Mouse (Mus musculus) Patski (cell line): ENCODE data around the gene Chd2. TPM values are rescaled to one million over a fixed set of nuclear protein-coding genes. Genes with fewer than 3 reads are reported as not detected.

ENCODE experiments used
- ATAC-seq: fragments of 100-300 bp; one replicate; pipeline ENCODE4 v1.8.0; 2021
- CTCF ChIA-PET: fragments of 350-600 bp; sonication (Branson Sonifier 250); formaldehyde crosslinking; loops from one replicate; lab custom pipeline; 2022; ENCODE audit warnings: inconsistent platforms; lab: Charles Lee
- POLR2A ChIA-PET: fragments of 350-600 bp; sonication (Branson Sonifier 250); formaldehyde crosslinking; loops from one replicate; lab custom pipeline; 2022; ENCODE audit warnings: antibody characterized with exemption, inconsistent platforms; lab: Charles Lee
- DNase-seq: peaks from one replicate; pipeline ENCODE4 v3.0.0-alpha.2; 2011; ENCODE audit warnings: low read depth, low spot score
- H3K27me3 ChIP-seq: fragments of 371-371 bp; one replicate; pipeline ENCODE4 v1.5.1; 2021
- CTCF ChIP-seq: fragments of 100-300 bp; IDR thresholded peaks from one replicate; pipeline ENCODE4 v1.5.1; 2021
- in situ Hi-C: fragments of 300-500 bp; cut with MboI; formaldehyde crosslinking; loops from 3 replicates; pipeline ENCODE4 v1.11.1; 2018; ENCODE audit warnings: low pct_unique_long_range_greater_than_20kb, mixed read lengths
- polyA plus RNA-seq: library from polyadenylated mRNA; unstranded; gene quantifications from one replicate; pipeline ENCODE4 v1.2.3, GENCODE M21; 2021

Chd2 gene
- polyA plus RNA-seq: 23.4 TPM

GRCm38 (mm10) chr7:73541412-73542130, at the start of gene Chd2:
TSS of gene Chd2 (minus strand) at chr7:73541830.
- ChIA-PET CTCF (interaction anchor here (1.2 to 4.9 kb wide), 7 partner anchors 9 to 631 kb away, joined by 3 to 39 read pairs (median 4); no protein-coding TSS in a partner anchor), POLR2A (interaction anchor here (0.9 to 11.7 kb wide), 4 partner anchors 12 to 75 kb away, joined by 3 to 87 read pairs (median 22); no protein-coding TSS in a partner anchor)
- H3K27me3 ChIP-seq: no peaks in the 10 kb centered on the region
- ATAC-seq: peak; percentile 55
- no peak for TF ChIP-seq CTCF
- in situ Hi-C loops: no loop called here
- DNase-seq: no peak

- ChIA-PET POLR2A (no interaction called here), CTCF (no interaction called here)
- no peak for DNase-seq
- in situ Hi-C loops: no loop called here
- H3K27me3 ChIP-seq: no peaks in the 10 kb centered on the region
- TF ChIP-seq CTCF: no peak
- no peak for ATAC-seq
Measured at GRCm38 (mm10) chr7:73590757-73591156, 49.1 kb upstream of the Chd2 start.

GRCm38 (mm10) chr7:73589208-73589771, 47.7 kb upstream of the Chd2 start:
- peak; percentile 26 for ATAC-seq
- TF ChIP-seq CTCF: no peak
- ChIA-PET CTCF (interaction anchor here (0.9 to 1.7 kb wide), 3 partner anchors 13 to 32 kb away, joined by 3 to 4 read pairs (median 3); no protein-coding TSS in a partner anchor), POLR2A (interaction anchor here (0.6 to 1.5 kb wide), 5 partner anchors 9 to 32 kb away, joined by 3 to 8 read pairs (median 4); no protein-coding TSS in a partner anchor)
- no peaks in the 10 kb centered on the region for H3K27me3 ChIP-seq
- DNase-seq: no peak
- in situ Hi-C loops: no loop called here

GRCm38 (mm10) chr7:73588351-73588906, 46.8 kb upstream of the Chd2 start:
- ATAC-seq (no peak), DNase-seq (no peak)
- in situ Hi-C loops: no loop called here
- H3K27me3 ChIP-seq: no peaks in the 10 kb centered on the region
- no peak for TF ChIP-seq CTCF
- POLR2A ChIA-PET: interaction anchor here (0.7 to 1.5 kb wide), 5 partner anchors 8 to 31 kb away, joined by 3 to 8 read pairs (median 4); no protein-coding TSS in a partner anchor
- CTCF ChIA-PET: interaction anchor here (0.9 to 1.7 kb wide), 4 partner anchors 18 to 32 kb away, joined by 3 to 4 read pairs (median 3); no protein-coding TSS in a partner anchor

GRCm38 (mm10) chr7:73586717-73587116, 45.1 kb upstream of the Chd2 start:
- CTCF ChIA-PET: no interaction called here
- TF ChIP-seq CTCF: no peak
- H3K27me3 ChIP-seq: no peaks in the 10 kb centered on the region
- no peak for ATAC-seq
- DNase-seq: no peak
- in situ Hi-C loops: no loop called here
- POLR2A ChIA-PET: no interaction called here

- ATAC-seq: no peak
- POLR2A ChIA-PET: no interaction called here
- no peak for DNase-seq
- H3K27me3 ChIP-seq: no peaks in the 10 kb centered on the region
- in situ Hi-C loops: no loop called here
- no peak for TF ChIP-seq CTCF
- CTCF ChIA-PET: no interaction called here
Measured at GRCm38 (mm10) chr7:73586206-73586605, 44.6 kb upstream of the Chd2 start.

GRCm38 (mm10) chr7:73585114-73586032, 43.7 kb upstream of the Chd2 start:
- ChIA-PET POLR2A (interaction anchor here (1.2 to 2.1 kb wide), 3 partner anchors 9 to 31 kb away, joined by 3 to 11 read pairs (median 4); no protein-coding TSS in a partner anchor), CTCF (no interaction called here)
- ATAC-seq (no peak), DNase-seq (no peak)
- H3K27me3 ChIP-seq: no peaks in the 10 kb centered on the region
- TF ChIP-seq CTCF: no peak
- in situ Hi-C loops: no loop called here

- H3K27me3 ChIP-seq: no peaks in the 10 kb centered on the region
- CTCF ChIA-PET: interaction anchor here (0.7 to 1.6 kb wide), 3 partner anchors 16 to 26 kb away, joined by 3 to 4 read pairs (median 3); no protein-coding TSS in a partner anchor
- in situ Hi-C loops: no loop called here
- no peak for TF ChIP-seq CTCF
- DNase-seq (no peak), ATAC-seq (no peak)
- POLR2A ChIA-PET: interaction anchor here (0.6 to 2.1 kb wide), 5 partner anchors 10 to 44 kb away, joined by 3 to 11 read pairs (median 4); no protein-coding TSS in a partner anchor
Measured at GRCm38 (mm10) chr7:73584009-73584995, 42.7 kb upstream of the Chd2 start.
